Mouse (Mus musculus): ENCODE data around the gene Tmem126a.

Gene Tmem126a

GRCm38 (mm10) chr7:90409934-90410333 is 47.1 kb downstream of the Tmem126a start:
- in situ Hi-C loops (cut with MboI, MseI), result loop anchor here (5.0 to 10.0 kb wide), 2 partner anchors 98 to 815 kb away; no protein-coding TSS in a partner anchor
